Mouse (Mus musculus): ENCODE results near the gene Copa. TPM values are rescaled to one million over a fixed set of nuclear protein-coding genes. Genes with fewer than 3 reads are reported as not detected.
A peak's percentile ranks its signal among the peaks of the same experiment; 100 is the strongest.

Copa gene
- polyA plus RNA-seq, 1 experiment = 46.0 TPM

- Histone ChIP-seq H3K27ac (ENCODE audit: insufficient read depth, low read depth, low read length) (peak overlapping the region; percentile 80), H3K4me3 (ENCODE audit: low read depth, low read length) (peak overlapping the region; percentile 76), H3K36me3 (ENCODE audit: control insufficient read depth, insufficient read depth, low read length) (peaks cover 20% of the 10 kb centered on the region), H3K4me1 (ENCODE audit: control insufficient read depth, insufficient read depth, insufficient read length, low read length) (peaks cover 2% of the 10 kb centered on the region; the same call in 1 of the 2 replicates), H3K27me3 (ENCODE audit: control insufficient read depth, insufficient read depth, low read length) (no peaks in the 10 kb centered on the region)
- TF ChIP-seq POLR2A (IDR thresholded peaks at IDR 0.05; ENCODE audit: low read depth, low read length) (no peak), CTCF (IDR thresholded peaks at IDR 0.05; ENCODE audit: extremely low read depth, insufficient read length, insufficient replicate concordance, low read depth, low read length) (no peak)
- 6% methylated on average over 19 of the region's 19 CpGs for WGBS
Observed at GRCm38 (mm10) chr1:172148955-172149815, 66.9 kb downstream of the Copa start.

- Histone ChIP-seq H3K27ac (ENCODE audit: insufficient read depth, low read depth, low read length) (0 out of 2 replicates have a peak overlapping the region, but pooled peaks have one; percentile 49), H3K4me1 (ENCODE audit: control insufficient read depth, insufficient read depth, insufficient read length, low read length) (no peaks in the 10 kb centered on the region; the same call in 1 of the 2 replicates), H3K36me3 (ENCODE audit: control insufficient read depth, insufficient read depth, low read length) (peaks cover 26% of the 10 kb centered on the region), H3K27me3 (ENCODE audit: control insufficient read depth, insufficient read depth, low read length) (no peaks in the 10 kb centered on the region), H3K4me3 (ENCODE audit: low read depth, low read length) (no peak overlapping the region)
- TF ChIP-seq POLR2A (IDR thresholded peaks at IDR 0.05; ENCODE audit: low read depth, low read length) (no peak), CTCF (IDR thresholded peaks at IDR 0.05; ENCODE audit: extremely low read depth, insufficient read length, insufficient replicate concordance, low read depth, low read length) (no peak)
- WGBS = 30% methylated on average over 3 of the region's 3 CpGs
Observed at GRCm38 (mm10) chr1:172154536-172154935, 72.2 kb downstream of the Copa start.

DNA sequence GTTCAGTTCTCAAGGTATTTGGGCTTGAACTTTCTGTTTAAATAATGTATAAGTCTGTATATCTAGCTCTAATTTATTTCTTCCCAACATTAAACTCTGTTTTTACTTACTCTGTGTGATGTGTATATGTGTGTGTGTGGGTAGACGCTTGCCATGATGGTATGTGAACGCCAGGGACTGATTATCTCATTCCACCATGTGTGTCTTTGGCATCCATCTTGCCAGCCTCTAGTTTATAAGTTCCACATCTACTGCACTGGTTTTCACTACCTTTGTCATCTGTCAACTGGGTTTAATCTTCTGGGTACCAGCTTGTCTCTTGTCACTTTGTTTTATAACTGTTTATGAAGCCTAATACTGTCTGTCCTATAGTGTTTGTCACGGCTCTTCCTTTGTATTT lies 73.2 kb downstream of the Copa start:
- Histone ChIP-seq H3K27me3 (ENCODE audit: control insufficient read depth, insufficient read depth, low read length) (no peaks in the 10 kb centered on the region), H3K27ac (ENCODE audit: insufficient read depth, low read depth, low read length) (no peak overlapping the region), H3K4me1 (ENCODE audit: control insufficient read depth, insufficient read depth, insufficient read length, low read length) (no peaks in the 10 kb centered on the region), H3K36me3 (ENCODE audit: control insufficient read depth, insufficient read depth, low read length) (peaks cover 23% of the 10 kb centered on the region), H3K4me3 (ENCODE audit: low read depth, low read length) (no peak overlapping the region)
- WGBS = 81% methylated on average over 3 of the region's 3 CpGs
- no peak for TF ChIP-seq CTCF (IDR thresholded peaks at IDR 0.05; ENCODE audit: extremely low read depth, insufficient read length, insufficient replicate concordance, low read depth, low read length)
- no peak for TF ChIP-seq POLR2A (IDR thresholded peaks at IDR 0.05; ENCODE audit: low read depth, low read length)

- 22% methylated on average over 4 of the region's 4 CpGs for WGBS
- H3K27ac ChIP-seq (ENCODE audit: insufficient read depth, low read depth, low read length) = no peak overlapping the region
- TF ChIP-seq CTCF (IDR thresholded peaks at IDR 0.05; ENCODE audit: extremely low read depth, insufficient read length, insufficient replicate concordance, low read depth, low read length) (no peak), POLR2A (IDR thresholded peaks at IDR 0.05; ENCODE audit: low read depth, low read length) (no peak)
- no peak overlapping the region for H3K4me3 ChIP-seq (ENCODE audit: low read depth, low read length)
- peaks cover 7% of the 10 kb centered on the region for H3K36me3 ChIP-seq (ENCODE audit: control insufficient read depth, insufficient read depth, low read length)
- no peaks in the 10 kb centered on the region for H3K4me1 ChIP-seq (ENCODE audit: control insufficient read depth, insufficient read depth, insufficient read length, low read length)
- no peaks in the 10 kb centered on the region for H3K27me3 ChIP-seq (ENCODE audit: control insufficient read depth, insufficient read depth, low read length)
Observed at GRCm38 (mm10) chr1:172159970-172160369, 77.6 kb downstream of the Copa start.

GRCm38 (mm10) chr1:172160508-172160907 lies 78.2 kb downstream of the Copa start:
- TF ChIP-seq CTCF (IDR thresholded peaks at IDR 0.05; ENCODE audit: extremely low read depth, insufficient read length, insufficient replicate concordance, low read depth, low read length) (no peak), POLR2A (IDR thresholded peaks at IDR 0.05; ENCODE audit: low read depth, low read length) (no peak)

DNA sequence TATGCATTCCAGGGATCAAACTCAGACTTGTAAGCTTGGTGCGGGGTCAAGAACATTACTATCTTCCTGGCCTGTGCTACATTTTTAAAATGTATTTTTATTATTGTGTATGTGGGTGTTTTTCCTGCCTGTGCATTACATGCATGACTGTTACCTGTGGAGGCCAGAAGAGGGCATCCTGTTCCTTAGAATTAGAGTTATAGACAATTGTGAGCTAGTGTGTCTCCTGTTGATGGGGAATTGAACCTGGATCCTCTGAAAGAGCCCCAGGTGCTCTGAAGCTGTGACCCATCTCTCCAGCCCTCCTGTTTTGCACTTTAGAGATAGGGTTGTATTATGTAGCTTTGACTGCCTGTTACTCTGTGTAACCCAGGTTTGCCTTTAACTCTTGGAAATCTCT lies 79.7 kb downstream of the Copa start:
- no peak for TF ChIP-seq CTCF (IDR thresholded peaks at IDR 0.05; ENCODE audit: extremely low read depth, insufficient read length, insufficient replicate concordance, low read depth, low read length)
- no peak for TF ChIP-seq POLR2A (IDR thresholded peaks at IDR 0.05; ENCODE audit: low read depth, low read length)
- 85% methylated on average over 1 of the region's 1 CpGs for WGBS
- no peaks in the 10 kb centered on the region for H3K27me3 ChIP-seq (ENCODE audit: control insufficient read depth, insufficient read depth, low read length)
- peaks cover 18% of the 10 kb centered on the region for H3K36me3 ChIP-seq (ENCODE audit: control insufficient read depth, insufficient read depth, low read length)
- H3K27ac ChIP-seq (ENCODE audit: insufficient read depth, low read depth, low read length) = no peak overlapping the region
- H3K4me3 ChIP-seq (ENCODE audit: low read depth, low read length) = no peak overlapping the region
- no peaks in the 10 kb centered on the region for H3K4me1 ChIP-seq (ENCODE audit: control insufficient read depth, insufficient read depth, insufficient read length, low read length)

More at GRCm38 (mm10) chr1:172160508-172160907, 78.2 kb downstream of the Copa start:
- Histone ChIP-seq H3K27me3 (ENCODE audit: control insufficient read depth, insufficient read depth, low read length) (no peaks in the 10 kb centered on the region), H3K4me3 (ENCODE audit: low read depth, low read length) (no peak overlapping the region), H3K4me1 (ENCODE audit: control insufficient read depth, insufficient read depth, insufficient read length, low read length) (no peaks in the 10 kb centered on the region), H3K27ac (ENCODE audit: insufficient read depth, low read depth, low read length) (no peak overlapping the region), H3K36me3 (ENCODE audit: control insufficient read depth, insufficient read depth, low read length) (peaks cover 8% of the 10 kb centered on the region)

DNA sequence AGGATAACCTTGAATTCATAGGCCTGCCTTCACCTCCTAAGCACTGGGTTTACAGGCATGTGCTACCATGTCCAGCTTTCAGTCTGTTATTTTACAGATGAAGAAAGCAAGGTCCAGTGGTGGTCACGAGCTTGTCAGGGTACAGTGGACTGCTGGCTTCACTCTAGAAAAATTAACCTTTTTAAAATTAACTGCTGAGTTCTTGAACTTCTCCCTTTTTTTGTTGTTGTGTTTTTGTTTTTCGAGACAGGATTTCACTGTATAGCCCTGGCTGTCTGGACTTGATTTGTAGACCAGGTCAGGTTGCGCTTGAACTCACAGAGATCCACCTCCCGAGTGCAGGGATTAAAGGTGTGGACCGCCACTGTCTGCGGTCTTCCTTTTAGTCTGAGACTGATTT lies 80.6 kb downstream of the Copa start:
- no peak overlapping the region for H3K4me3 ChIP-seq (ENCODE audit: low read depth, low read length)
- 82% methylated on average over 6 of the region's 6 CpGs for WGBS
- no peaks in the 10 kb centered on the region for H3K27me3 ChIP-seq (ENCODE audit: control insufficient read depth, insufficient read depth, low read length)
- H3K4me1 ChIP-seq (ENCODE audit: control insufficient read depth, insufficient read depth, insufficient read length, low read length) = no peaks in the 10 kb centered on the region
- TF ChIP-seq CTCF (IDR thresholded peaks at IDR 0.05; ENCODE audit: extremely low read depth, insufficient read length, insufficient replicate concordance, low read depth, low read length) (no peak), POLR2A (IDR thresholded peaks at IDR 0.05; ENCODE audit: low read depth, low read length) (no peak)
- H3K36me3 ChIP-seq (ENCODE audit: control insufficient read depth, insufficient read depth, low read length) = peaks cover 26% of the 10 kb centered on the region
- no peak overlapping the region for H3K27ac ChIP-seq (ENCODE audit: insufficient read depth, low read depth, low read length)
